Mouse (Mus musculus): Measurements from ENCODE around the gene Mtmr2. TPM values are rescaled to one million over a fixed set of nuclear protein-coding genes. Genes with fewer than 3 reads are reported as not detected.
A peak's percentile ranks its signal among the peaks of the same experiment; 100 is the strongest.

Gene Mtmr2
- total and polyA plus RNA-seq, 3 experiments, result 47.1 to 95.8 (median 75.2) TPM

DNA sequence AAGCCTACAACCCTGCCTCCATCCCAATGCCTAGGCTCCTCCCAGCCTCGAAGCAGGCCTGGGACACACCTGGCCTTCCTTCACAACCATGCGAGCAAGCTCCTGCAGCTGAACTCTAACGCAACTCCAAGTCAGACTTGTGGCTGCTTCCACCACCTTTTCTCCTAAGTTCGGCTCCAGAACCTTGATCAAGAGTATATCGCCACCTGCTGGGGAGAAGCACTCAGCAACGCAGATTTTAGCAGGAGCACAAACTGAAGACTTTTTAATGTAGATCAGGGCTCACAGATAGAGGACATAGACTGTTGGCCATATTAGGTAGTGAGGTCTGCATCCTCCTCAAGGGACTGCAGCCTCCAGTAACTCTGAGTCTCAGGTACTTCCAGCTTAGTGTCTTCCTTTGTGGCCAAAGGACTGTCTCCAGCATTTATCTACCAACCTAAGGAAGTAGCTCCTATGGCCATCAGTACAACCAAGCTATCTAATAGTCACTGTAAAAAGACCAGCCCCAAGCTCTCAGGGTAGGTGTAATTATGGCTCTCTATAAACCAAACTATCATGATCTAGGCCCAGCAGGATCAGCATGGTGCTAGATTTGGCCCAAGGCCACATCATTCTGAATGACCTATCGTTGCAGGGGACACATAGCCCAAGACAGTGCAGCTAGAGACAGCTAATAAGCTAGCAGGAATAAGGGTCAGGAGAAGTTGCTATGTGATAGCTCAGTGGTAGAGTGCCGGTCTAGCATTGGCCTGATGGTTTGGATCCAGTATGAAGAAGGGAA is 31.7 kb upstream of the Mtmr2 start:
- peaks cover 4 to 16% of the 10 kb centered on the region in 2 experiments for H3K27me3 ChIP-seq (ENCODE audit: control insufficient read depth in 1 of 2, insufficient read depth in 2 of 2, low read length in 2 of 2)
- no peaks in the 10 kb centered on the region for H3K36me3 ChIP-seq (ENCODE audit: control insufficient read depth in 1 of 2, insufficient read depth in 2 of 2, low read length in 2 of 2)
- H3K9ac ChIP-seq (ENCODE audit: control insufficient read depth, low read depth, low read length, poor library complexity, severe bottlenecking), result no peak overlapping the region
- no peak overlapping the region for H3K4me3 ChIP-seq (ENCODE audit: control insufficient read depth in 1 of 2, insufficient read depth in 1 of 2, low read depth in 2 of 2, low read length in 2 of 2)
- TF ChIP-seq GABPA (IDR thresholded peaks at IDR 0.05; ENCODE audit: low read depth, low read length) (no peak), E2F4 (IDR thresholded peaks at IDR 0.05; ENCODE audit: borderline replicate concordance, low read depth, low read length) (no peak), SMC3 (IDR thresholded peaks at IDR 0.05; ENCODE audit: low read depth, low read length) (peak; percentile 100), ZNF384 (IDR thresholded peaks at IDR 0.05; ENCODE audit: low read depth, low read length) (no peak), CTCF (IDR thresholded peaks at IDR 0.05 in 2 of 3, conservative IDR thresholded peaks at IDR 0.05 in 1 of 3; ENCODE audit: control insufficient read depth in 1 of 3, insufficient read depth in 1 of 3, low read depth in 2 of 3, low read length in 3 of 3, poor library complexity in 1 of 3, severe bottlenecking in 1 of 3) (peak in 2 of 3 experiments; percentile 98 to 99; a peak in 5 of 6 replicates), ZC3H11A (IDR thresholded peaks at IDR 0.05; ENCODE audit: low read depth, low read length) (peak; percentile 99), NRF1 (IDR thresholded peaks at IDR 0.05; ENCODE audit: insufficient read depth, low read depth, low read length, poor library complexity, severe bottlenecking) (no peak), SIN3A (IDR thresholded peaks at IDR 0.05; ENCODE audit: low read length) (no peak), MYC (IDR thresholded peaks at IDR 0.05; ENCODE audit: low read depth, low read length) (no peak), JUND (IDR thresholded peaks at IDR 0.05; ENCODE audit: low read depth, low read length) (no peak), MYB (IDR thresholded peaks at IDR 0.05; ENCODE audit: low read depth, low read length) (no peak), MAFK (IDR thresholded peaks at IDR 0.05; ENCODE audit: borderline replicate concordance, low read depth, low read length) (no peak), MEF2A (IDR thresholded peaks at IDR 0.05; ENCODE audit: extremely low read depth, insufficient replicate concordance, low read depth, low read length, poor library complexity, severe bottlenecking) (no peak), CHD1 (IDR thresholded peaks at IDR 0.05; ENCODE audit: low read depth, low read length) (no peak), USF2 (IDR thresholded peaks at IDR 0.05; ENCODE audit: borderline replicate concordance in 1 of 2, insufficient read depth in 1 of 2, low read depth in 1 of 2, low read length in 2 of 2) (no peak), KAT2A (conservative IDR thresholded peaks at IDR 0.05; ENCODE audit: low read depth, low read length) (no peak), POLR2A (IDR thresholded peaks at IDR 0.05; ENCODE audit: control insufficient read depth in 1 of 2, insufficient read depth in 1 of 2, low read depth in 1 of 2, low read length in 2 of 2, poor library complexity in 1 of 2) (no peak), TCF12 (IDR thresholded peaks at IDR 0.05; ENCODE audit: low read depth, low read length) (no peak), USF1 (IDR thresholded peaks at IDR 0.05; ENCODE audit: low read depth, low read length) (no peak), MXI1 (IDR thresholded peaks at IDR 0.05; ENCODE audit: low read depth, low read length) (no peak), TBP (IDR thresholded peaks at IDR 0.05; ENCODE audit: low read depth, low read length) (peak; percentile 34; the same call in 1 of the 2 replicates), ELF1 (IDR thresholded peaks at IDR 0.05; ENCODE audit: low read depth, low read length) (no peak), MAX (IDR thresholded peaks at IDR 0.05; ENCODE audit: low read length) (no peak), RAD21 (IDR thresholded peaks at IDR 0.05; ENCODE audit: low read depth, low read length) (peak; percentile 100), GATA1 (IDR thresholded peaks at IDR 0.05; ENCODE audit: low read depth, low read length) (peak; percentile 45; the same call in 1 of the 2 replicates), BHLHE40 (IDR thresholded peaks at IDR 0.05; ENCODE audit: borderline replicate concordance, low read depth, low read length) (no peak), EP300 (IDR thresholded peaks at IDR 0.05; ENCODE audit: low read depth in 1 of 2, low read length in 2 of 2) (no peak), NELFE (IDR thresholded peaks at IDR 0.05; ENCODE audit: low read depth, low read length) (no peak), TAL1 (IDR thresholded peaks at IDR 0.05; ENCODE audit: low read length) (no peak), UBTF (IDR thresholded peaks at IDR 0.05; ENCODE audit: borderline replicate concordance, insufficient read depth, low read depth, low read length) (no peak), ETS1 (IDR thresholded peaks at IDR 0.05; ENCODE audit: low read depth, low read length) (no peak), CHD2 (IDR thresholded peaks at IDR 0.05; ENCODE audit: low read length) (no peak), POLR2AphosphoS2 (IDR thresholded peaks at IDR 0.05; ENCODE audit: low read length) (no peak), HCFC1 (IDR thresholded peaks at IDR 0.05; ENCODE audit: low read depth, low read length) (no peak)
- no peaks in the 10 kb centered on the region for H3K79me2 ChIP-seq (ENCODE audit: control insufficient read depth, insufficient read depth, low read length, poor library complexity)
- DNase-seq (ENCODE audit: low read depth, low spot score), result peak; percentile 94
- H3K4me1 ChIP-seq (ENCODE audit: control insufficient read depth in 1 of 2, insufficient read depth in 2 of 2, low read length in 2 of 2), result no peaks in the 10 kb centered on the region
- H3K9me3 ChIP-seq (replicated peaks; ENCODE audit: insufficient read depth, low read length), result no peaks in the 10 kb centered on the region
- no peak overlapping the region for H3K27ac ChIP-seq (ENCODE audit: control insufficient read depth, low read depth, low read length)
